Mouse (Mus musculus) kidney, embryonic 14.5 days (tissue): Measurements from ENCODE around the gene Brpf1. TPM values are rescaled to one million over a fixed set of nuclear protein-coding genes. Genes with fewer than 3 reads are reported as not detected.

Experiments used
- ATAC-seq: fragments of 200-750 bp; cut with Nextera tagmentation; 2 replicates; pipeline ENCODE4 v1.8.0; 2017; ENCODE audit warnings: moderate number of reproducible peaks, mild to moderate bottlenecking, moderate TSS enrichment, moderate library complexity; ENCODE audit not compliant: low FRiP score, low TSS enrichment
- H3K27ac ChIP-seq: fragments of 300-500 bp; sonication (generic); 2 replicates; pipeline ENCODE4 v1.5.1; 2014; ENCODE audit warnings: low read depth, mild to moderate bottlenecking, low read length, moderate library complexity, mixed read lengths
- H3K27me3 ChIP-seq: fragments of 300-500 bp; sonication (generic); 2 replicates; pipeline ENCODE4 v1.6.1; 2014; ENCODE audit warnings: mild to moderate bottlenecking, low read length; ENCODE audit not compliant: control insufficient read depth, insufficient read depth
- H3K36me3 ChIP-seq: fragments of 300-500 bp; sonication (generic); 2 replicates; pipeline ENCODE4 v1.6.1; 2014; ENCODE audit warnings: low read length, mixed read lengths; ENCODE audit not compliant: control insufficient read depth, insufficient read depth
- H3K4me1 ChIP-seq: fragments of 300-500 bp; sonication (generic); 2 replicates; pipeline ENCODE4 v1.6.1; 2014; ENCODE audit warnings: low read length, mixed read lengths; ENCODE audit not compliant: control insufficient read depth, insufficient read depth
- H3K4me2 ChIP-seq: fragments of 300-500 bp; sonication (generic); replicated peaks from 2 replicates; pipeline ENCODE4 v1.6.1; 2014; ENCODE audit warnings: low read depth, mild to moderate bottlenecking, low read length
- H3K4me3 ChIP-seq: fragments of 300-500 bp; sonication (generic); 2 replicates; pipeline ENCODE4 v1.5.1; 2014; ENCODE audit warnings: mild to moderate bottlenecking, low read length
- H3K9ac ChIP-seq: fragments of 300-500 bp; sonication (generic); 2 replicates; pipeline ENCODE4 v1.6.1; 2014; ENCODE audit warnings: low read depth, mild to moderate bottlenecking, low read length, moderate library complexity
- H3K9me3 ChIP-seq: fragments of 300-500 bp; sonication (generic); 2 replicates; pipeline ENCODE4 v1.6.1; 2016; ENCODE audit warnings: low read length; ENCODE audit not compliant: control insufficient read depth
- WGBS: fragments of 180-500 bp; shearing (Covaris S2); extraction: QIAGEN DNeasy Blood & Tissue Kit; methylation state at CpG from one replicate; pipeline ENCODE4 v1.1.7; 2014; 5-methylcytosine and 5-hydroxymethylcytosine counted together
- polyA plus RNA-seq: library from polyadenylated mRNA; unstranded; fragments of >200 nt; fragmentation: Nextera tagmentation; extraction: Ambion mirVana; gene quantifications from 2 replicates; pipeline ENCODE4 v1.2.1, GENCODE M21; 2014

Brpf1 gene
- polyA plus RNA-seq, 1 experiment from 2014 or later: 27.2 TPM

DNA sequence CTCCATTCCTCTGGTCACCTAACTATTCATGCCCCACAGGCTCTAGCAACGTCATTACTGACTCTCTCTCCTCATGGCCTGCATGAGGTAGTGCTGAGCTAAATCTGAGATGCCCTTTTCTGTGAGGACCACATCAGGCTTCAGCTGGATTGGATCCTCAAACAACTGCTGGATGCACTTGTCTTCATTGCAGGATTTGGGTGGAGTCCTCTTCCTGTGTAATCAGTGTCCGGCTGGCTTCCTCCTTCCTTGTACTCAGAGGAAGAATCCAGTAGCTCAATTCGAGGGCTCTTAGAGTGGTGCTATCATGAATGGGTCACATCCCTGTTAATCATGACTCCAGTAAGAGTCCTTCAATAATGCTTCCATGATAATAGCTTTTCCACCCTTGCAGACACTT, 46.8 kb downstream of the Brpf1 start:
- H3K9ac ChIP-seq: no peak overlapping the region
- no peaks in the 10 kb centered on the region for H3K27me3 ChIP-seq
- H3K4me1 ChIP-seq: no peaks in the 10 kb centered on the region
- no peaks in the 10 kb centered on the region for H3K9me3 ChIP-seq
- no peak overlapping the region for H3K27ac ChIP-seq
- H3K36me3 ChIP-seq: no peaks in the 10 kb centered on the region
- no peak overlapping the region for H3K4me2 ChIP-seq
- H3K4me3 ChIP-seq: no peak overlapping the region
- no peak for ATAC-seq
- WGBS: 74% methylated on average over 3 of the region's 3 CpGs

DNA sequence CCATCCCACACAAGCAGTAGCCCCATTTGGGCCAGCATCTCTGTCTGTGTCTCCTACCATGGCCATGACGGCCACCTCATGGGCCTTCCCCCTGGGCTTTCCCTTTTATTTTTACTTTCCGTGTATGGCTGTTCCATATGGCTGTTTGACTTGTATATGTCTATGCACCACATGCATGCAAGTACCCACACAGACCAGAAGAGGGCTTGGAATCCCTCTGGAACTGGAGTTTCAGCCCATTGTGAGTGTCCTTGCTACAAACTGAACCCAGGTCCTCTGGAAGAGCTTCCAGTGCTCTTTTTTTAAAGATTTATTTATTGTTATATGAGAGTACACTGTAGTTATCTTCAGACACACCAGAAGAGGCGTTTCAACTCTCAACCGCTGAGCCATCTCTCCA, 54.5 kb downstream of the Brpf1 start:
- Histone ChIP-seq H3K4me3 (no peak overlapping the region), H3K9ac (no peak overlapping the region), H3K4me1 (no peaks in the 10 kb centered on the region), H3K27me3 (no peaks in the 10 kb centered on the region), H3K4me2 (no peak overlapping the region), H3K9me3 (no peaks in the 10 kb centered on the region), H3K27ac (no peak overlapping the region), H3K36me3 (no peaks in the 10 kb centered on the region; the same call in 1 of the 2 replicates)
- ATAC-seq: no peak
- 71% methylated on average over 4 of the region's 4 CpGs for WGBS

DNA sequence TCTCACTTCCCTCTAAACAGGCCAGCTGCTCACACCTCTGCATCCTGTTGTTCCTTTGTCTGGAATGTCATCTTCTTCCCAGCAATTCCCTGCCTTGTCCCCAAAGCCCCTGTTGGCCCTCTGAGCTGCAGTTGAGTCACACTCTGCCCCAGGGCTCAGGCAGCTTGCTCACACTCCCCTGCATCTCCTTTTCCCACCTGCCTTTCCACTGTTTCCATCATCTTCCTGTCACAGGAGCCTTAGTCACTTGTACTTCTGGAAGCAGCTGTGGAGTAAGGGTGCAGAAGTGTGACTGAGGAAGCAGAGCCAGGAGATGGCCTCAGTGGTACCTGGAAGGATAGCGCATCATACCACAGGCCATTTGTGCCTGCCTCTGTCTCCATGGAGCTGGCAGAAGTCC, 55.3 kb downstream of the Brpf1 start:
- Histone ChIP-seq H3K36me3 (peaks cover 7% of the 10 kb centered on the region; the same call in 1 of the 2 replicates), H3K9me3 (no peaks in the 10 kb centered on the region), H3K27me3 (no peaks in the 10 kb centered on the region), H3K4me3 (no peak overlapping the region), H3K27ac (no peak overlapping the region), H3K9ac (no peak overlapping the region), H3K4me1 (no peaks in the 10 kb centered on the region), H3K4me2 (no peak overlapping the region)
- 83% methylated on average over 1 of the region's 1 CpGs for WGBS
- no peak for ATAC-seq

DNA sequence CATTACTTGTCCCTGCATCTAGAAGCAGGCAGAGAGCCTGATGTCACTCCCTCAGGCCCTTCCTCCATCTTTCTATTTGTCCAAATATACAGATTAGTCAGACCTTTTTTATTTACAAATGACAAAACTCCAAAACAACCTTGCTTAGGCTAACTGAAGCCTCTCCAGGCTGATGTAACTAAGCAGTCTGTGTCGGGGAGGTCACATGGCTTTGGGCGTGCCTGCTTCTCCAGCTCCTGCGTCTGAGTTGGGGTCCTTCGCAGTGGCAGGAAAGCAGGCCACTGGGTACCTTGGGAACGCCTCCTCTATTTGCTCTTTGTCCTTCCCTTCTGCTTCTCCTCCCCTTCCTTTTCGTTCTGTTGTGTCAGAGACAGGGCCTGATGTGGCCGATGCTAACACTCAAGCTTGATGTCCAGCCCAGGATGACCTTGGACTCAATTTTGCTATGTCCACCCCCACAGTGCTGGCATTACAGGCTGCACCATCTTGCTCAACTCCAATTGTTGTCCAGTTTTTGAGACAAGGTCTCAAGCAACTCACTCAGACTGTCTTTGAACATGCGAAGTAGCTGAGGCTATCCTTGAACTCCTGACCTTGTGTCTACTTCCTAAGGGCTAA, 57.7 kb downstream of the Brpf1 start:
- Histone ChIP-seq H3K27ac (no peak overlapping the region), H3K27me3 (no peaks in the 10 kb centered on the region), H3K4me2 (no peak overlapping the region), H3K9me3 (no peaks in the 10 kb centered on the region), H3K4me3 (no peak overlapping the region), H3K9ac (no peak overlapping the region), H3K36me3 (peaks cover 22% of the 10 kb centered on the region), H3K4me1 (no peaks in the 10 kb centered on the region)
- WGBS: 79% methylated on average over 8 of the region's 8 CpGs
- ATAC-seq: no peak

DNA sequence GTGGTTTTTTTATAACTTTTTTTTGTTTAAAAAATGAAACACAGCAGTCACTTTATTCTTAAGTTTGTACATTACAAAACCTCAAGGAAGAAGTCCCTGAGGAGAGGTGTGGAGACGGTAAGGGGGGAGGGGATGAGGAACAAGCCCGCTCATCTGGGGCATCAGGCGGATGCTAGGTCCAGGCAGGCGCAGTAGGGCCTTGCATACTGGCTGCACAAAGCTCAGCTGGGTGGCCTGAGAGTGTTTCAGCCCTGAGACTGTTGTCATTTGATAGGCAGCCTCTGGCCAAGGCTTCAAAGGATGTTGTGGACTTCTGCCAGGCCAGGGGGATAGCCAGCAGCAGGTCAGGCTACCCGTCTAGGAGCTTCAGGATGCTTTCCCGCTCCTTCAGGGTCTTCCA, 59.7 kb downstream of the Brpf1 start:
- H3K9ac ChIP-seq: no peak overlapping the region
- no peak overlapping the region for H3K4me3 ChIP-seq
- peaks cover 41% of the 10 kb centered on the region for H3K36me3 ChIP-seq
- WGBS: 87% methylated on average over 6 of the region's 6 CpGs
- no peak for ATAC-seq
- no peaks in the 10 kb centered on the region for H3K9me3 ChIP-seq
- no peaks in the 10 kb centered on the region for H3K4me1 ChIP-seq
- H3K4me2 ChIP-seq: no peak overlapping the region
- no peak overlapping the region for H3K27ac ChIP-seq
- H3K27me3 ChIP-seq: no peaks in the 10 kb centered on the region

DNA sequence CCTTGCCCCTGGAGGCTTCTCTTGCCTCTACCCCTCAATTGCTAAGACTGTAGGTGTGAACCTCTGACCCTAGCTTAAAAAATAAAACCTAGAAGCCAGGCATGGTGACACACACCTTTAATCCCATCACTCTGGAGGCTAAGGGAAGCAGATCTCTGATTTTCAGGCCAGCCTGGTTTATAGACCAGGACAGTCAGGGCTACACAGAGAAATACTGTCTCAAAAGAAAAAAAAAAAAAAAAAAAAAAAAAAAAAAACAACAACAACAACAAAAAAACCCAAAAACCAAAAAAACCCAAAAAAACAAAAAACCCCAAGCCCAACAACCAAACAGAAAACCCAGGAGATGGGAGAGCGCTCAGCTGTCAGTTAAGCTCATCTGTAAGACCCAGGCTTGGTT, 60.6 kb downstream of the Brpf1 start:
- no peaks in the 10 kb centered on the region for H3K27me3 ChIP-seq
- peak overlapping the region; percentile 62; the same call in 1 of the 2 replicates for H3K27ac ChIP-seq
- no peaks in the 10 kb centered on the region for H3K4me1 ChIP-seq
- no peak overlapping the region for H3K4me2 ChIP-seq
- WGBS: 92% methylated on average over 1 of the region's 1 CpGs
- H3K36me3 ChIP-seq: peaks cover 49% of the 10 kb centered on the region
- H3K4me3 ChIP-seq: no peak overlapping the region
- H3K9me3 ChIP-seq: no peaks in the 10 kb centered on the region
- no peak for ATAC-seq
- no peak overlapping the region for H3K9ac ChIP-seq

DNA sequence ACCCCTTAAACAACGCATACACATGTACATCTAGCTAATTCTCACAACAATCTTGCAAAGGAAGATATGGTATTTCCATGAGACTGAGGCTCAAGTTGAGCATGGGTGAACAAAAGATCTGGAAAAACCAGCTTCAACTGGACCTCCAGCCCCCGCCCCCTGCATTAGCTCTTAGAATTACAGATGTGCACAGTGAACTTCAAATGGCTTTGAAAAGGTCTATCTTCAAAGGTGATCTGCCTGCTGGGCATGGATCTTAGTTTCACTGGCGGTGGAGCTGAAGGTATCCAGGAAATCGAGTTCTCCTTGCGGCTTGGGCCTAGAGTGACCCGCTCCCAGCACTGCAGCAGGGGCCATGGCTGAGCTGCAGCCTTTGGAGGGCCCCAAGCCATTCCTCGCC, 61.2 kb downstream of the Brpf1 start:
- no peak overlapping the region for H3K4me3 ChIP-seq
- H3K27ac ChIP-seq: peak overlapping the region; percentile 62; the same call in 1 of the 2 replicates
- H3K4me2 ChIP-seq: no peak overlapping the region
- H3K9me3 ChIP-seq: no peaks in the 10 kb centered on the region
- peaks cover 55% of the 10 kb centered on the region for H3K36me3 ChIP-seq
- ATAC-seq: no peak
- 77% methylated on average over 7 of the region's 7 CpGs for WGBS
- no peak overlapping the region for H3K9ac ChIP-seq
- no peaks in the 10 kb centered on the region for H3K27me3 ChIP-seq
- no peaks in the 10 kb centered on the region for H3K4me1 ChIP-seq

DNA sequence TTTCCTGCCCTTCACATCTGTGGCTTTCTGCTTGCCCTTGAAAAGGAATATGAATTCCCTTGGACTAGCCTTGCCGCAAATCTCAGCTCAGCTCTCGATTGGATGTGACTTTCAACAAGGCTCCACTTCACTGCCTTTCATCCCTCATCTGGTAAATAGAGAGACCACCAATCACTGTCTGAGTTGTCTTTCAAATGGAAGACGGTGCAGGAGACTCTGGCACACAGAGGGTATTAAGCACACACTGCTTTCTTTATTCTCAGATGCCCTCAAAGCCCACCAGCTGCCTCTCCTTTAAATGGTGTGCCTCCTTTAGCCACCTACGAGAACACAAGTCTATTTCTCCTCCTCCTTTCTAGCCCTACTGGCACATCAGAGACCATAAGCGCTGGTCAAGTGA, 61.6 kb downstream of the Brpf1 start:
- Histone ChIP-seq H3K4me2 (no peak overlapping the region), H3K27me3 (no peaks in the 10 kb centered on the region), H3K9me3 (no peaks in the 10 kb centered on the region), H3K27ac (peak overlapping the region; percentile 51; the same call in 1 of the 2 replicates), H3K4me3 (no peak overlapping the region), H3K36me3 (peaks cover 59% of the 10 kb centered on the region), H3K4me1 (no peaks in the 10 kb centered on the region), H3K9ac (no peak overlapping the region)
- ATAC-seq: no peak
- WGBS: 84% methylated on average over 5 of the region's 5 CpGs

DNA sequence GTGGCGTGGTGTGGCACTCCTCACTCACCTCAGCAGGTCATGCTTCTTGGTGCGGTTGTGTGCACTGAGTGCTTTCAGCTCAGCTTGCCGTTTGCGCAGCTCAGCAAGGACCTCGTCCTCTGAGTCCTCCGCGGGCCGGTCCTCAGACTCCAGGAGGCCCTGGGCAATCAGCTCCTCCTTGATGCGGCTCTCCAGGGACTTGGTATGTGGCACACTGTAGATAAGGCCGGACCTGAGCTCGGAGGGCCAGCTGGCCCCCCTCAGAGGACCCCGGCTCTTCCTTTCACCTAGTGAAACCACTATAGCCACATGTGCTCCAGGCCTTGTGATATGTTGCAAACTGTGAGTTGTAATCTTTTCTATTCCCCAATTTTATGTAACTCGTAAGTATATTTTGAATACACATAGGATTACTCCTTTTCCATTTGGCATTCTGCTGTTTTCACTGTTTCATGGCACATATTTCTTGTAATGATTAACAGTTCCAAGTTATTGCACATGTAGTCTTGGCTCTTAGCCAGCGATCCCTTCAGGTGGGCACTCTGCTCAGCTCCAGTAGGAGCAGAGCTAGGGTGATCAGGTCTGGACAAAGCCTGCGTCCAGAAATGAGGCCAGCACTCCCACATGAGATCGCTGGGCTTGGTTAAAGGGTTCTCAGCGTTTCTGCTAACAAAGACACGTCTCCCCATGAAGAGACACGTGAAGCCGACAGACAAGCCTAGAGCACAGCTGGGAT, 63.4 kb downstream of the Brpf1 start:
- Histone ChIP-seq H3K4me1 (no peaks in the 10 kb centered on the region), H3K9ac (no peak overlapping the region), H3K27ac (peak overlapping the region; percentile 65; the same call in 1 of the 2 replicates), H3K4me2 (no peak overlapping the region), H3K4me3 (no peak overlapping the region), H3K36me3 (peaks cover 76% of the 10 kb centered on the region), H3K9me3 (no peaks in the 10 kb centered on the region), H3K27me3 (no peaks in the 10 kb centered on the region)
- WGBS: 80% methylated on average over 20 of the region's 20 CpGs
- ATAC-seq: peak; percentile 60; the same call in 1 of the 2 replicates
